Mouse (Mus musculus): ENCODE measurements around the gene Cox6a2.

Cox6a2 gene

DNA sequence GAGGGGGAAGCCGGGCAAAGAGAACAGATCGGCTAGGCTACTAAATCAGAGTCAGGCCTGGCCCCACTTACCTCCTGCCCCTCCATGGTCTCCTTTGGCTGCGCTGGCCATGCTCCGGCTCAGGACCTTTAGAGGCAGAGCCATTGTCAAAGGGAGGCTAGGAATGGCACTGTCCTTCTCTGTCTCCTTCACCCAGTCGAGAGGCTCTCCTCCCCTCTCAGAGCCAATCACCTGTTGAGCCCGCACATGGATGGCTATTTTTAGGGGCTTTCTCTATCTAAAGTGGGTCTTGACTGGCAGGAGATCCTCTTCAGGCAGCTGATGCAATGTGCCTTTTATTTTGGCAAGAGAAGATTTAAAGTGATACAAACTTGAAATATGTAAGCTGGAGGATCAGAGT lies at the start of gene Cox6a2:
Cox6a2 (minus strand) TSS at position 236 of the 400 bp plus-strand sequence.
- DNase-seq (ENCODE audit: low spot score), result no peak

- no peak for DNase-seq (ENCODE audit: low spot score)
These were observed 49.6 kb upstream of the Cox6a2 start for GRCm38 (mm10) chr7:128255757-128256156.

DNA sequence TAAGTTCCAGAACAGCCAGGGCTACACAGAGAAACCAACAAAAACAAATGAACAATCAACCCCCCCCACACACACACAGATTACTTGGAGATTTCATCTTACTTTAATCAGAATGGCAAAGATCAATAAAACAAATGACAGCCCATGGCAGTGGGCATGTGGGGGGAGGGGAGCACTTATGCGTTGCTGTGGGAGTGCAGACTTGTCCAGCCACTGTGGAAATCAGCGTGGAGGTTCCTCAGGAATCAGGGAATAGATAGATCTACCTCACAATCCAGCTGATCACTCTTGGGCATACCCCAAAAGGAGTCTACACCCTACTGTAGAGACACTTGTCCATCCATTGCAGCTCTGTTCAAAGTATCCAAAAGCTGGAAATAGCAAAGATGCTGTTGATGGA lies 48.8 kb upstream of the Cox6a2 start:
- DNase-seq (ENCODE audit: low spot score), result no peak

GRCm38 (mm10) chr7:128252609-128253008 lies 46.4 kb upstream of the Cox6a2 start:
- DNase-seq (ENCODE audit: low spot score), result no peak

DNA sequence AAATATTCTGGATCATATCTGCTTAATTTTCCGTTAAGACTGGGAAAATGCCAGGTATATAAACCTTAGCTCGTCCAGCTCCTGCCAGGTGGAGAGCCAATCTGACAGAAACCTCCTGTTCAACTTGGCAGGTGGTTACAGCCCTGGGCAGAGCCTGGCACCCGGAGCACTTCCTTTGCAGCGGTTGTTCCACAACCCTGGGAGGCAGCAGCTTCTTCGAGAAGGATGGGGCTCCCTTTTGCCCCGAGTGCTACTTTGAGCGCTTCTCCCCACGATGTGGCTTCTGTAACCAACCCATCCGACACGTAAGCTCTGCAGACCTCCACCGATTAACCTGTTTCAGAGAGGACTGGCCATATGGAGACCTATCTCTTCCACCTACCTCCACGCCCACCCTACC lies 45.8 kb upstream of the Cox6a2 start:
- no peak for DNase-seq (ENCODE audit: low spot score)

DNA sequence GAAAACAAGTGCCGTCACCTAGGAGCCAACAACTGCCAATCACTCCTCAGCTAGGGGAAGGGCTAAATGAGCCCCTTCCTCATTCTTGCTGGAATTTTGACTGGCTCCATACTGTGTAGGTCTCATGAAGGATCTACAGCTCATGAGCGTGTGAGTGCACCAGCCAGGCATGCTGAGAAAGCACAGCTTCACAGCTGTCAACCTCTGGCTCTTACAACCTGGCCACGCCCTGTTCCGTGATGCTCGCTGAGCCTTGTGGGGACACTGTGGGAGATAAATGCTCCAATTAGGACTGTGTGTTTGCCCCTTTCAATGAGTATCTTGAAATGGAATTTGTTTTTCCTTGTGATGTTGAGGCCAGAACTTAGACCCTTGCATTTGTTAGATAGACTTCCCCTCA lies 43.8 kb upstream of the Cox6a2 start:
- DNase-seq (ENCODE audit: low spot score), result no peak

- no peak for DNase-seq (ENCODE audit: low spot score)
These were observed 42.2 kb upstream of the Cox6a2 start for GRCm38 (mm10) chr7:128248081-128249042.

- peak; percentile 92 for DNase-seq (ENCODE audit: low spot score)
These were observed 41.3 kb upstream of the Cox6a2 start for GRCm38 (mm10) chr7:128247443-128247842.

- peak; percentile 45 for DNase-seq (ENCODE audit: low spot score)
These were observed 40.6 kb upstream of the Cox6a2 start, which contains the start of gene Tgfb1i1 for GRCm38 (mm10) chr7:128246496-128247391. TSS of gene Tgfb1i1 (plus strand) at chr7:128246812.

DNA sequence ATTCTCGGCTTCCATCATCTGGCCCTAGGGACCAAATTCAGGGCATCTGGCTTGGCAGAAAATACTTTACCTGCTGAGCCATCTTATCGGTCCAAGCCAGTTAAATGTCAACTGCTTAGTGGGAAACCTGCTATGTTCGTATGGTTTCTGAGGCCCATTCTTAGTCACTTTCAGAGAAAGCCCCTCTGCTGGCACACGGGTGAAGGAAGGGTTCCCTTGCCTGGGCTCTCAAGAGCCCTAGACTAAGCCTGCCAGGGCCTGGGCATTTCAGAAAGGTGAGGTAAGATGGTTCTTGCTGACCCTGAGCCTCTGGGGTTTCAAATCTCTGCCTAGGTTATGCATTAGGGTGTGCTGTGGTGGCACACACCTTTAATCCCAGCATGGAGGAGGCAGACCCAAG lies 39.4 kb upstream of the Cox6a2 start:
- DNase-seq (ENCODE audit: low spot score), result no peak

DNA sequence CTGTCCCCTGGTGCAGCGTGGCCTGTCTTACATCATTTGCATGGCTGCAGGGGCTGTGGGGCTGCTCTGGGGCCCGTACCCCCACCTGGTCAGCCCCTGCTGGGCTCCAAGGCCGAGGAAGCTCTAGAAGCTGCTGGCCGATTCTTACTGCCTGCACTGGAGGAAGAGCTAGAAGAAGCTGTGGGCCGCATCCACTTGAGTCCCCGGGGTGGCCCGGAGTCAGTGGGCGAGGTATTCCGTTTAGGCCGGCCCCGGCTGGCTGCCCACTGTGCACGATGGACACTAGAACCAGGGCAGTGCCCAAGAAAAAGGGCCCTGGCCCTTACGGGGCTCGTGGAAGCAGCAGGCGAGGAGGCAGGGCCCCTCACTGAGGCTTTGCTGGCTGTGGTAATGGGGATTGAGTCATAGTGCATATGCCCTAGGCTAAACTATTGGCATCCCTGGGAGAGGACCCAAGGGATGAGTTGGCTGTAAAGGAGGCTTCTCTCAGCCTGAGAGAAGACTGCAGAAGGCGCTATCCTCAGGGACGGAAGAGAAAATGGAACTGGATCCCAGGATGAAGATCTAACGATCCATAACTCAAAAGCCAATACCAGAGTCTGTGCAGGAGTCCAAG lies 38.3 kb upstream of the Cox6a2 start:
- DNase-seq (ENCODE audit: low spot score), result no peak

GRCm38 (mm10) chr7:128243921-128244320 lies 37.7 kb upstream of the Cox6a2 start:
- DNase-seq (ENCODE audit: low spot score), result no peak

DNA sequence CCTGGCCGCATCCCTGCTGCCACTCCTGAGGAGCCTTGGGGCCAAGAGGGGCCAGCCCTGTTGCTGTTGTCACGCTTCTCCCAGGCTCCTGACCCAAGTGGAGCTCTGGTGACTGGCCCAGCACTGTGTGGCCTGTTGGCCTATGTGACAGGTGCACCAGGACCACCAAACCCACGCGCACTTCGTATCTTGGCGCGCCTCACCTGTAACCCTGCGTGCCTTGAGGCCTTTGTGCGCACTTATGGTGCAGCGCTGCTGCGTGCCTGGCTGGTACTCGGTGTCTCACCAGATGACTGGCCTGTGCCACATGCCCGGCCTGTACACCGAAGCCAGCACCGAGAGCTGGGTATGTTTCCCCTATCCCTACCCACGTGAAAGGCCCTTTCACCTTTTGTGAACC lies 36.1 kb upstream of the Cox6a2 start:
- DNase-seq (ENCODE audit: low spot score), result no peak

- DNase-seq (ENCODE audit: low spot score), result no peak
These were observed 34.1 kb upstream of the Cox6a2 start for GRCm38 (mm10) chr7:128240131-128240784.

GRCm38 (mm10) chr7:128238991-128239390 lies 32.8 kb upstream of the Cox6a2 start:
- peak; percentile 64 for DNase-seq (ENCODE audit: low spot score)

- DNase-seq (ENCODE audit: low spot score), result peak; percentile 100
These were observed 32.0 kb upstream of the Cox6a2 start, which contains the start of gene 9130023H24Rik for GRCm38 (mm10) chr7:128237927-128238778. TSS of gene 9130023H24Rik (minus strand) at chr7:128238031.

- no peak for DNase-seq (ENCODE audit: low spot score)
These were observed 31.4 kb upstream of the Cox6a2 start for GRCm38 (mm10) chr7:128237593-128237926.

DNA sequence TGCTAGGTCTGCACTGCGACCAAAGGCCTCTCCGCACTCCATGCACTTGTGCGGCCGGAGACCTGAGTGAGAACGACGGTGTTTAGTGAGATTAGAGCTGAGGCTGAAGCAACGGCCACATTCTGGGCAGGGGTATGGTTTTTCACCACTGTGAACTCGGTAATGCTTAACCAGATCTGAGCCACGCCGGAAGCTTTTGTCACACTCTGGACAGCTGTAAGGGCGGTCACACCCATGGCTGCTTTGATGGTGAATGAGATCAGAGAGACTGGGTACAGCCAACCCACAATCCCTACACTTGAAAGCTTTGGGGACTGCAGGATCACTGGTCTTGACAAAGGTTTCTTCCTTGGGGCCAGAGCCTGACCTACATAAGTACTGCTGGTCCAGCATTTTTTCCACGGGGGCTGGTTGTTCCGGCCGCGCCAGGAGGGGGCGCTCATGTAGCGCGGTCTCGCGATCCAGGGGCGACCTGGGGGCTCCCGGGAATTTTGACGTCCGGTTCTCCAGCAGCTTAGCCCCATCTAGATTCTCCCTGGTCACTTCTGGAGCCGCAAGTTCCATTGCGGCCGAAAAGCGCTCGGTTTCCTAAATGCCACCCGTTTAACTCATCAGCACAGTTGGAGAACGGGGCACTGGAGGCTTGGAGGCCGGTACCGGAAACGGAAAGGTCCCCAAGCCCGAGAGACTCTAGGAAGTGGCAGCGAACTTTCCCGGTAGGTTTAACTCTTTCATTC lies 30.8 kb upstream of the Cox6a2 start, which contains the start of gene Armc5:
Armc5 (plus strand) TSS at position 487 of the 737 bp plus-strand sequence.
- peak; percentile 82 for DNase-seq (ENCODE audit: low spot score)

DNA sequence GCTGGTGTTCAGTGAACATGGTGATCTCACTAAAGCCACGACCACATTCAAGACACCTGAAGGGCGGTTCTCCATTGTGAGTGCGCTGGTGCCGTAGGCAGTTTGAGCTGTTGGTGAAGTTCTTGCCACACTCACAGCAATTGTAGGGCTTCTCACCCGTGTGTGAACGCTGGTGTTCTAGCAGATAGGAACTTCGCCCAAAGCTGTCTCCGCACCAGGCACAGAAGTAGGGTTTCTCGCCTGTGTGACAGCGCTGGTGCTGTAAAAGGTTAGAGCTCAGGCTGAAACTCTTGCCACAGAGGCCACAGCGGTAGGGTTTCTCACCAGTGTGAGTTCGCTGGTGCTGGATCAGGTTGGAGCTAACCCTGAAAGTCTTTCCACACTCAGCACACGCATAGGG lies 30.2 kb upstream of the Cox6a2 start:
- DNase-seq (ENCODE audit: low spot score), result no peak

DNA sequence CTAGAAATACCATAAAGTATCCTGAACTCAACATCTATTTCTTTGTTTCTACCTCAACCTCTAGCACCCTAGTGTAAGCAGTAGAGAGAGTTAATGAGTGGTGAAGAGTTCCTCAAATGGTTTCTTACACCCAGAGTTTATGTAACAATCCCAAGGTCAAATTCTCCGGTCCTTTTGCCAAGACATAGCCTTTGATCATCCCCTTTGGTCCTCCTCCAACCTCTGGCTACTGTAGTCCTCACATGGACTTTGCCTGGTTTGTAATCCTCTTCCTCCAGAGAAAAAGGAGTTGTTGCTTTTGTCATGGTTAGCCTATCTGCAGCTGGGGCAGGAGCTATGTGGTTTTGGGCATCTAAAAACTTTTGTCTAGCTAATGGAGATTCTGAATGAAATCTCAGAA lies 29.3 kb upstream of the Cox6a2 start:
- no peak for DNase-seq (ENCODE audit: low spot score)
